Mouse (Mus musculus): ENCODE data around the gene Pnpla7. TPM values are rescaled to one million over a fixed set of nuclear protein-coding genes. Genes with fewer than 3 reads are reported as not detected.
"Not testable (repeated sequence)": the region's sequence is repeated elsewhere in the genome, so short reads cannot be mapped to it uniquely, and the experiment has no call there.

Pnpla7 gene
- polyA plus RNA-seq, 1 experiment from 2014 or later: 5.4 TPM

DNA sequence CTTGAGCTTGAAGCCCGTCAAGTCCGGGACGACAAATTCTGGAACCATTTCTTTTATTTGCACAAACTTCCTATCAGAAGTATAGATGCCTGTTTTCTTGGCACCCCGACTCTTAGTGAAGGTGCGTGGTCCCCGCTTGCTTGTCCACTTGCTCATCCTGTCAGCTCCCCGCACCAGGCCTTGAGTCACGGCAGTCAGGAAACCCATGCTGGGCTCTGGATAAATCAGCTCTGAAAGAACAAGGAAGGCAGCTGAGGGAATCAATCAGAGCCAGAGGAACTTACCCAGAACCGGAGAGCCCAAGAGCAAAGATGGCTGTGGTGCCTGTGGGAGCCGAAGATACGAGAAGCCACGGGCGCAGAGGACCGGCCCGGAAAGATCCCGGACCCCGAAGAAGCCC lies 1.4 kb upstream of the Pnpla7 start:
- not testable (repeated sequence) for H3K9me3 ChIP-seq (ENCODE audit: control insufficient read depth, low read length); H3K4me1 ChIP-seq (ENCODE audit: control insufficient read depth, insufficient read depth, low read length); H3K27ac ChIP-seq (replicated peaks; ENCODE audit: low read depth, low read length); DNase-seq (ENCODE audit: low spot score); H3K27me3 ChIP-seq (ENCODE audit: control insufficient read depth, insufficient read depth, low read length); ATAC-seq (ENCODE audit: insufficient number of reproducible peaks, low FRiP score, low TSS enrichment, low read depth); H3K36me3 ChIP-seq (ENCODE audit: control insufficient read depth, insufficient read depth, low read length)
- Histone ChIP-seq H3K9ac (ENCODE audit: low read length) (peak overlapping the region; percentile 67), H3K4me3 (ENCODE audit: low read depth, low read length) (peak overlapping the region; percentile 77), H3K4me2 (ENCODE audit: low read depth, severe bottlenecking) (peak overlapping the region; percentile 90)
- 1% methylated on average over 17 of the region's 17 CpGs for WGBS

DNA sequence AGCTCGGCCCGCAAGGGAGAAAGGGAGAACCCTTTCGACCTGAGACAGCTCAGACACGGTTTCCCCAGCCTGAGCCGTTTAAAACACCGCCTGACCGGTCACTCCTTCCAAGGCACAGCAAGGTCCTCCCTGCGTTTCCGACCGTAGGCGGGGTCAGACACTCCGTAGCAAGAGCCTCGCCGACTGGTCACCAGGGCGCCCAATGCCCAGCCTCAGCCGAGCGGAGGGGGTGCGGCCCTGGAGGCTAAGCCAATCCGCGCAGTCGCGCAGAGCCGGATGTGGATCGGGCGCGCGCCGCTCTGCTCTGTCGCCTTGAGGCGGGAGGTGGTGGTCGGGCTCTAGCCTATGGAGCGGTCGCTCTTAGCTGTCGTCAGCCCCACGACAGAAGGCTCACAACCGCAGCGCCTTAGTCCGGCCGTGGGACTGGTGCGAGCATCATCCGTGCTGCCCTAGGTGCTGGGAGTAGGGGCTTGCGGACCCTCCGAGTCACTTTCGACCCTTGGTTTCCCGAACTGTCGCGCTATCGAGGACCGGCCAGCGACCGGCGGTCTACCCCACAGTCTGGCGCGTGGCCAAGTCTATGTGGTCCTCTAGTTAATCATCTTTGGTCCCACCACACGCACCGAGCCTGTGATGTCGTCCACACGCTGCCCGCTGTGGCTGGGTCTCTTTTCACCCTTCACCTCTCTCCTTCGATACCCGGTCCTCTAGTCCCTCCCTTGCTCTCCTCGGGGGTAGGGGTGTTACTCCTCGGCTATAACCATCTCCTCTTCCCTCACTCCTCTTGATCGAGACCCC lies 728 bp upstream of the Pnpla7 start, which contains the start of gene Mrpl41:
Gene Mrpl41 (minus strand): TSS at position 193 of the 798 bp plus-strand sequence.
- DNase-seq (ENCODE audit: low spot score): peak; percentile 97
- Histone ChIP-seq H3K9ac (ENCODE audit: low read length) (peak within 1 kb of the TSS; percentile 67), H3K4me1 (ENCODE audit: control insufficient read depth, insufficient read depth, low read length) (peaks cover 7% of the 10 kb centered on the region; the same call in 1 of the 2 replicates), H3K27me3 (ENCODE audit: control insufficient read depth, insufficient read depth, low read length) (no peaks in the 10 kb centered on the region), H3K4me3 (ENCODE audit: low read depth, low read length) (peak within 1 kb of the TSS; percentile 77), H3K9me3 (ENCODE audit: control insufficient read depth, low read length) (no peaks in the 10 kb centered on the region), H3K27ac (replicated peaks; ENCODE audit: low read depth, low read length) (peak within 1 kb of the TSS; percentile 75), H3K4me2 (ENCODE audit: low read depth, severe bottlenecking) (peak within 1 kb of the TSS; percentile 90), H3K36me3 (ENCODE audit: control insufficient read depth, insufficient read depth, low read length) (peaks cover 2% of the 10 kb centered on the region)
- peak; percentile 99 for ATAC-seq (ENCODE audit: insufficient number of reproducible peaks, low FRiP score, low TSS enrichment, low read depth)
- WGBS: 0% methylated on average over 64 of the region's 64 CpGs

DNA sequence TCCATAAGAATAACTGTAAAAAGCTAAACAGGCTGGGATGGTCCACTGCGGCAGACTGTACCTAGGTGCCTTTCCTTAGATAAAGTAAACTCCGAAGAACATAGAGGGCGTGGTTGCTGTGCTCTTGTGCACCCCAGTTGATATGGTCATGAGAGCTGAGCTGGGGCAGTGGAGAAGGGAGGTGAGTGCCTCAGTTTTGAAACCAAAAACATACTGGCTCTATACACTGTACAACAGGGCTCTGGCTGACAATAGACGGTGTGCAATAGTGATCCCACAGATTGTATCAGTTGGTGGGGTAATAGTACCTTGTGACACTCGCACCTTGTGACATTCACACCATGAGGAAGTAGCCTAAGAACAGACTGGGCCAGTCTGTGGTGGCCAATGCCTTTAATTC lies 1.1 kb downstream of the Pnpla7 start:
- WGBS: 89% methylated on average over 5 of the region's 5 CpGs
- Histone ChIP-seq H3K27me3 (ENCODE audit: control insufficient read depth, insufficient read depth, low read length) (no peaks in the 10 kb centered on the region), H3K4me2 (ENCODE audit: low read depth, severe bottlenecking) (no peak overlapping the region), H3K27ac (replicated peaks; ENCODE audit: low read depth, low read length) (no peak overlapping the region), H3K4me1 (ENCODE audit: control insufficient read depth, insufficient read depth, low read length) (peaks cover 7% of the 10 kb centered on the region; the same call in 1 of the 2 replicates), H3K9ac (ENCODE audit: low read length) (no peak overlapping the region), H3K36me3 (ENCODE audit: control insufficient read depth, insufficient read depth, low read length) (peaks cover 2% of the 10 kb centered on the region; the same call in 1 of the 2 replicates), H3K4me3 (ENCODE audit: low read depth, low read length) (no peak overlapping the region), H3K9me3 (ENCODE audit: control insufficient read depth, low read length) (no peaks in the 10 kb centered on the region)
- DNase-seq (ENCODE audit: low spot score) (no peak), ATAC-seq (ENCODE audit: insufficient number of reproducible peaks, low FRiP score, low TSS enrichment, low read depth) (no peak)

DNA sequence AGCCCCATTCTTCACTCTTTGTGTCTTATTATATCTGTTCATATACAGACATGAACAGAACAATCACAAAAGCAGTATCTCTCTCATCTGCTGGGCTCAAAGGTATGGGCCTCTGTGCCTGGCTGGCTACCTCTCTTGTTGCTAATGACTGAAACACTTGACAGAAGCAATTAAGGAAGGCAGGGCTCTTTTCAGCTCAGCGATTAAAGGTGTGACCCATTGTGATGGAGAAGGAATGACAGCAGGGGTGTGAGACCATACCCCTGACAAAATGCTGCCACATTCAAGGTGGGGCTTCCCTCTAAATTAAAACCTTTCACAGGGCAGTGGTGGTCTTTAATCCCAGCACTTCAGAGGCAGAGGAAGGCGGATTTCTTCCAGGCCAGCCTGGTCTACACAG lies 11.9 kb downstream of the Pnpla7 start:
- no peak overlapping the region for H3K9ac ChIP-seq (ENCODE audit: low read length)
- H3K36me3 ChIP-seq (ENCODE audit: control insufficient read depth, insufficient read depth, low read length): no peaks in the 10 kb centered on the region
- no peak overlapping the region for H3K4me3 ChIP-seq (ENCODE audit: low read depth, low read length)
- H3K27ac ChIP-seq (replicated peaks; ENCODE audit: low read depth, low read length): no peak overlapping the region
- no peaks in the 10 kb centered on the region for H3K27me3 ChIP-seq (ENCODE audit: control insufficient read depth, insufficient read depth, low read length)
- ATAC-seq (ENCODE audit: insufficient number of reproducible peaks, low FRiP score, low TSS enrichment, low read depth) (no peak), DNase-seq (ENCODE audit: low spot score) (no peak)
- no peaks in the 10 kb centered on the region for H3K4me1 ChIP-seq (ENCODE audit: control insufficient read depth, insufficient read depth, low read length)
- no peaks in the 10 kb centered on the region for H3K9me3 ChIP-seq (ENCODE audit: control insufficient read depth, low read length)
- no peak overlapping the region for H3K4me2 ChIP-seq (ENCODE audit: low read depth, severe bottlenecking)
- WGBS: 48% methylated on average over 2 of the region's 2 CpGs

DNA sequence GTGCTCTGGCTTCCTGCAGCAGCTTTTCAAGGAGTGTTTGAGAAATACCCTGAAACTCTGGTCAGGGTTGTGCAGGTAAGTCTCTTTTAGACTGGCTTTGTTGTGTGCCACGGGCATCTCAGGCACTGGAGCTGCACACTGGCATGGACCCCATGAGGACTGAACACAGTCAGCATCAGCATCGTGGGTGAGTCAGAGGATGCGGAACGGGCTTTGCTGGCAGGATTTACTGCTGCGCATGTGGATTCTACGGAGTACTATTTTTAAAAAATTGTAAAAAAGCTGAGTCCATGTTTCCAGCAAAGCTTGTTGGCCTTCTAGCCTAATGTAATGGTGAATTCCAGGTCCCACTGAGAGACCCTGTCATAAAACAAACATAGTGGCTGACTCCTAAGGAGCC lies 19.5 kb downstream of the Pnpla7 start:
- Histone ChIP-seq H3K27me3 (ENCODE audit: control insufficient read depth, insufficient read depth, low read length) (no peaks in the 10 kb centered on the region), H3K9me3 (ENCODE audit: control insufficient read depth, low read length) (no peaks in the 10 kb centered on the region), H3K9ac (ENCODE audit: low read length) (no peak overlapping the region), H3K36me3 (ENCODE audit: control insufficient read depth, insufficient read depth, low read length) (no peaks in the 10 kb centered on the region), H3K27ac (replicated peaks; ENCODE audit: low read depth, low read length) (no peak overlapping the region), H3K4me2 (ENCODE audit: low read depth, severe bottlenecking) (no peak overlapping the region), H3K4me3 (ENCODE audit: low read depth, low read length) (no peak overlapping the region), H3K4me1 (ENCODE audit: control insufficient read depth, insufficient read depth, low read length) (no peaks in the 10 kb centered on the region)
- 91% methylated on average over 6 of the region's 6 CpGs for WGBS
- ATAC-seq (ENCODE audit: insufficient number of reproducible peaks, low FRiP score, low TSS enrichment, low read depth) (no peak), DNase-seq (ENCODE audit: low spot score) (no peak)

DNA sequence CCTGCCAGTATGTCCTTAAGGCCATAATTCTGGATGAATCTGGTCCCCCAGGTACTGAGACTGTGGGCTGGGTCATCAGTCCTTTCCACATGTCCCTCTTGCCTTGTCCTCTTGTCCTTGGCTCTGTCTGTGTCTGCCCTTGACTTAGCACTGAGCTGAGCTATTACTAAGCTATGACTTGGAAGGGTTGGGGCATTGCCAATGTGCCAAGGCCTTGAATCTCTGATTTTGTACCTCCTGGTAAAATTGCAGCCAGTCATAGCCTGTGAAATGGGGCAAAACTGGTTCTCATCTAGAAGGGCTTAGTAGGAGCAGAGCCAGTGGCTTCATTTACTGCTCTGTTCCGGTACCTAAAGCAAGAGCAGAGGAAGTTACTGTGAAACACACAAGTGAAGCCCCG lies 20.6 kb downstream of the Pnpla7 start:
- WGBS: 95% methylated on average over 2 of the region's 2 CpGs
- Histone ChIP-seq H3K27me3 (ENCODE audit: control insufficient read depth, insufficient read depth, low read length) (no peaks in the 10 kb centered on the region), H3K9me3 (ENCODE audit: control insufficient read depth, low read length) (no peaks in the 10 kb centered on the region), H3K36me3 (ENCODE audit: control insufficient read depth, insufficient read depth, low read length) (no peaks in the 10 kb centered on the region), H3K27ac (replicated peaks; ENCODE audit: low read depth, low read length) (no peak overlapping the region), H3K4me3 (ENCODE audit: low read depth, low read length) (no peak overlapping the region), H3K4me2 (ENCODE audit: low read depth, severe bottlenecking) (no peak overlapping the region), H3K9ac (ENCODE audit: low read length) (no peak overlapping the region), H3K4me1 (ENCODE audit: control insufficient read depth, insufficient read depth, low read length) (no peaks in the 10 kb centered on the region)
- no peak for ATAC-seq (ENCODE audit: insufficient number of reproducible peaks, low FRiP score, low TSS enrichment, low read depth)
- no peak for DNase-seq (ENCODE audit: low spot score)

DNA sequence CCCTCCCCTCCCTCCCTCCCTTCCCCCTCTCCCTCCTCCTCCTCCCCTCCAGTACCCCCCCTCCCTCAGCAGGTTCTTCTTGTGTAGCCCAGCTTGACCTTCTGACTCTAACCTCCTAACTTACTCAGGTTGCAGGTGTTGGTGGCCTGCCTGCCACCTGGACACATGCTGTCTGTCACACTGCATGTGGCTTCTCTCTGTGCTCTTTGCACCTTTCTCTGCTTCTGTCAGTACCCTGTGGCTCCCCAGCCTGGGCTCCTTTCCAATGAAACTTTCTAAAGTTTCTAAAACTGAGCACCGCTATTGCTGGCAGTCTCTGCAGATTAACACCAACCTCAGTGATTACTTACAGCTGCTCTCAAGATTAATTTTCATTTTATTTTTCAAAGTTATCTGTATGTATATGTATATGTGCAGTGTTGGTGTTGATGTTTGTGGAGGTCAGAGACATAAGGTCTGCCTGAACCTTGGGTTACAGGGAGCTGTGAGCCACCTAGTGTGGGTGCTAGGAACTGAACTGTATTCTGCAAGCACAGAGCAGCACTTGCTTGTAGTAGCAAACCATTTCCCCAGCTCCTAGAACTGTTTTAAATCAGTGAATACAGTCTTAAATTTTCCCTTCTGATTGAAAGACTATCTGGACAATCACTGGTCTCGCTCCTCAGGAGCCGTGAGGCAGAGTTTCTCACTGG lies 24.9 kb downstream of the Pnpla7 start:
- no peak overlapping the region for H3K4me2 ChIP-seq (ENCODE audit: low read depth, severe bottlenecking)
- no peak overlapping the region for H3K27ac ChIP-seq (replicated peaks; ENCODE audit: low read depth, low read length)
- no peak overlapping the region for H3K4me3 ChIP-seq (ENCODE audit: low read depth, low read length)
- no peaks in the 10 kb centered on the region for H3K36me3 ChIP-seq (ENCODE audit: control insufficient read depth, insufficient read depth, low read length)
- WGBS: 82% methylated on average over 3 of the region's 3 CpGs
- DNase-seq (ENCODE audit: low spot score): peak; percentile 32
- no peaks in the 10 kb centered on the region for H3K27me3 ChIP-seq (ENCODE audit: control insufficient read depth, insufficient read depth, low read length)
- H3K4me1 ChIP-seq (ENCODE audit: control insufficient read depth, insufficient read depth, low read length): no peaks in the 10 kb centered on the region
- no peaks in the 10 kb centered on the region for H3K9me3 ChIP-seq (ENCODE audit: control insufficient read depth, low read length)
- ATAC-seq (ENCODE audit: insufficient number of reproducible peaks, low FRiP score, low TSS enrichment, low read depth): 0 out of 2 replicates have a peak, but pooled peaks have one; percentile 68
- no peak overlapping the region for H3K9ac ChIP-seq (ENCODE audit: low read length)

DNA sequence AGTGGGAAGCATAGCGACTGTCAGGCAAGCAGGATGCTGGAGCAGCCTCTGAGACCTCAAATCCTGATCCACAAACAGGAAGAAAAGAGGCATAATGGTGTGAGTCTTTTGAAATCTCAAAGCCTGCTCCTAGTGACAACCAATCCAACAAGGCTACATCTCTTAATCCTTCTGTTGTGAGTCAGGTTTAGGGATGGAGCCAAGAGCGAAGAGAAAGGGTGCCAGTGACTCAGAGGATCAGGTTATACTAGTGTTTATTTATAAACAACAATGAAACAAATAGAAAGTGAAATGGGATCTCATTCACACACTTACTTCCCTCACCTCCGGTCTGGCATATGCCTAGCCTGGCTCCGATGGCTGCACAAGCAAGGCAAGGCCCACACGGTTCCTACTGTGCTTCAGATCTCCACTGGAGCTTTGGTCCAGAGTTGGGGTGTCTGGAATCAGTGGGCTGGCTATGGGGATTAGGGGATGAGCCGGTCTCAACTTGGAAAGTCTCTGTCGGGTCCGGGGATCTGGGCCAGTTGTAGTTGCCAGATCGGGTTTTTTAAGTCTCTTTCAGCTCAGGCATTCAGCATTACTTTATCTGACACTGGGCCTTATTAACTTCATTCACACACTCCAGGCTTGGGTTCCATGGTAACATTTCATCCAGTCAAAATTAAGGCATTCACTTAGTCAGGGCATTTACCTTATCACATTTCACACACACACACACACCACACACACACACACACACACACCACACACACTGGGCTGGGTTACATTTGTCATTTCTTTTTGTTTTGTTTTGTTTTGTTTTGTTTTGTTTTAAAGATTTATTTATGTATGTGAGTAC lies 28.3 kb downstream of the Pnpla7 start:
- DNase-seq (ENCODE audit: low spot score) (no peak), ATAC-seq (ENCODE audit: insufficient number of reproducible peaks, low FRiP score, low TSS enrichment, low read depth) (no peak)
- H3K27ac ChIP-seq (replicated peaks; ENCODE audit: low read depth, low read length): no peak overlapping the region
- H3K4me3 ChIP-seq (ENCODE audit: low read depth, low read length): no peak overlapping the region
- H3K9ac ChIP-seq (ENCODE audit: low read length): no peak overlapping the region
- WGBS: 84% methylated on average over 9 of the region's 9 CpGs
- no peak overlapping the region for H3K4me2 ChIP-seq (ENCODE audit: low read depth, severe bottlenecking)
- H3K36me3 ChIP-seq (ENCODE audit: control insufficient read depth, insufficient read depth, low read length): no peaks in the 10 kb centered on the region
- no peaks in the 10 kb centered on the region for H3K4me1 ChIP-seq (ENCODE audit: control insufficient read depth, insufficient read depth, low read length)
- H3K27me3 ChIP-seq (ENCODE audit: control insufficient read depth, insufficient read depth, low read length): no peaks in the 10 kb centered on the region
- no peaks in the 10 kb centered on the region for H3K9me3 ChIP-seq (ENCODE audit: control insufficient read depth, low read length)
